Mouse (Mus musculus): ENCODE data around the gene Cul7.

Gene Cul7

DNA sequence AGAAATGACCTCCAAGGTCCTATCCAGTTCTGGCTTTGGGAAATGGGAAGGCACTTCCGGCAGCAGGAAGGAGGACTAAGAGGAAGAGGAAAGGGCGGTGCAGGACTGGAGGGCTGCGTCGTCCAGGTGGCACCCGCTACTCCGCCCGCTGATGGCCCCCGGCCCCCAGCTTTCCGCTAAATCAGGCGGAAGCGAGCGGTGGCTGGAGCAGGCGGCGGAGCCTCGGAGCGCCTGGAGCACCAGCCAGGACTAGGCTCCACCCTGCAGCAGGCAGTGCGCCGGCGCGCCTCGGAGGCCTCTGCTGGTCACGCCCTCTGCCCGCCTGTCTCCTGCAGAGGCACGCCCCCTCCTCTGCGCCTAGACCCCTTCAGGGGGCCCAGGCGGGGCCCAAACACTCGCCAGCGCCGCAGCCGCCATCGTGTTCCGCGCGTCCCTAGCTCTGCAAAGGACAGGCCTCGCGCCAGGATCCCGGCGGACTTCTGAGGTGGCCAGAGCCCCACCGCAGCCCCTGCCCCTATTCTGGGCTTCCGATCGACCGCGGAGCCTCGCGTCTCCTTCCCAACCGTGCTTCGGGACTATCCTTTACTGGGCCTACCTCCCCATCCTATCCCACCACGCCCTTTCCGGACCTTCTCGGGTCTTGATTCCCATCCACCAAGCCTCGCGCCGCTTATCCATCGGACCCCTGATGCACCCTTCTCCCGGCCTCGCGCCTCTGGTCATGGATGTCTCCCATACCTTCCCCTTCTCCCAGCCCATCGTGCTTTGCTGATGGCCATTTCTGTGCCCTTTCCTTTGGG is at the start of gene Cul7:
Gene Cul7, plus strand, starts transcription at position 106 of the 800 bp plus-strand sequence.
- in situ Hi-C loops (cut with MboI; ENCODE audit: low pct_unique_long_range_greater_than_20kb in 1 of 2, low sequenced_read_pairs in 2 of 2, unreplicated experiment in 1 of 2), result loop anchor here in 1 of 2 experiments (5.0 kb wide), 1 partner anchor 62 kb away; the partner anchor contains the start of gene Pex6

DNA sequence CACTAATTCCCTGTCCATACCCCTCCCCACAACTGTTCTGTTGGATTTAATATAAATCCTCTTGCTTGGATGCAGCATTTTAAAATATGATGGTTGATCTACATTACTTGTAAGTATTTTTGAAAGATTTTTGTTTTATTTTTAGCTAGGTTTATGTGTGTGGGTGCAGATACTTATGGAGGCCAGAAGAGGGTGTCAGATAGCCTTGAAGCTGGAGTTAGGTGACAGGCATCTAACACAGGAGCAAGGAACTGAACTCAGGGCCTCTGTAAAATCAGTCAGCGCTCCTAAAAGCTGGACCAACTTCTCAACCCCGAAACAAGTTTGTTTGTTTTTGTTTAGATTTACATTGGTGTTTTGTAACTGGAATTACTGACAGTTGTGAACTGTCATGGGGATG is 49.6 kb upstream of the Cul7 start:
- in situ Hi-C loops (cut with MboI; ENCODE audit: low pct_unique_long_range_greater_than_20kb in 1 of 2, low sequenced_read_pairs in 2 of 2, unreplicated experiment in 1 of 2), result no loop called here

DNA sequence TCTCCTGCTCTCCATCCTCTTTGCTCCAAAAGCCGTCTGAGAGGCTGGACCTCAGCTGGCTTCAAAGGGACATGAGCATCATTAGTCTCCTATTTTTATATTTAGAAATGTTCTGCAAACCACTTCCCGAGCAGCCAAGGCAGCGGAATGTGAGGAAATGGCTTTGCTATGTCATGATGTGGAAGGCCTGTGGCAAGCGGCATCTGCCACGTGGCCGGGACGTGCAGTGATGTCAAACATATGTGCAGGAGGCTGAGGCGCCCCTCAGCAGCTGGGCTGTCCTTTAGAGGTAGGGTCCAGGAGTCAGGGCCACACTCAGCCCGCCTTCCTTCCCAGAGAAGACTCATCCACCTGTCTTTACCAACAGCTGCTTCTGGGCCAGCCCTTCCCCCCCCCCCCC is 47.9 kb upstream of the Cul7 start:
- in situ Hi-C loops (cut with MboI; ENCODE audit: low pct_unique_long_range_greater_than_20kb in 1 of 2, low sequenced_read_pairs in 2 of 2, unreplicated experiment in 1 of 2), result no loop called here

DNA sequence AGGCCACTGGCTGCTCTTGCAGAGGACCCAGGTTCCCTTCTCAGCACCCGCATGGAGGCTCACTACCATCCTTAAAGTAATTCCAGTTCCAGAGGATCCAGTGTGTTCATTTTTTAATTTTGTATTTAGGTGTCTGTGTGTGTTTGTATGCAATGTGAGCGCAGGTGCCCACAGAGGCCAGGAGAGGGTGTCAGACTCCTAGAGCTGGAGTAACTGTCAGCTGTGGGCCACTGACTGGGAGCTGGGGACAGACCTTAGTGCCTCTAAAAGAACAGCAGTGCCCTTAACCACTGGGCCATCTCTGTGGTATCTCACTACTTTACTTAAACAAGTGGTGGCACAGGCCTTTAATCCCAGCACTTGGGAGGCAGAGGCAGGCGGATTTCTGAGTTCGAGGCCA is 46.9 kb upstream of the Cul7 start:
- in situ Hi-C loops (cut with MboI; ENCODE audit: low pct_unique_long_range_greater_than_20kb in 1 of 2, low sequenced_read_pairs in 2 of 2, unreplicated experiment in 1 of 2), result no loop called here

DNA sequence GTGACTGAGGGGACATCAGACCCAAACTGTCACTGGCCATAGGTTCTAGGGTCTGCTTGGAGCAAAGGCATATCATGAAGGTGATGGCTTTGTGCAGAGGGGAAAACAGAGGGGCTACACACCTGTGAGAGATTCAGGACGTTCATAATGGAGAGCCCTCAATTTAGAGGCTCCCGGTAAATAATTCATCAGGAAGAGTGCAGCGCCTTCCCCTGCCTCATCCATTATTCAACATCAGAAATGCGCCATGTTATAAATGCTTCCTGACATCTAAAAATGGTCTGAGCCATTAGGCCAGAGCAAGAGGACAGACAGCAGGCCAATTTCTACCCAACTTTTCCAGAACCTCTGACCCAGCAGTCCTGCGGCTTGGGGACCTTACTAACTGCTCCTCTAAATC is 45.0 kb upstream of the Cul7 start:
- in situ Hi-C loops (cut with MboI; ENCODE audit: low pct_unique_long_range_greater_than_20kb in 1 of 2, low sequenced_read_pairs in 2 of 2, unreplicated experiment in 1 of 2), result no loop called here

DNA sequence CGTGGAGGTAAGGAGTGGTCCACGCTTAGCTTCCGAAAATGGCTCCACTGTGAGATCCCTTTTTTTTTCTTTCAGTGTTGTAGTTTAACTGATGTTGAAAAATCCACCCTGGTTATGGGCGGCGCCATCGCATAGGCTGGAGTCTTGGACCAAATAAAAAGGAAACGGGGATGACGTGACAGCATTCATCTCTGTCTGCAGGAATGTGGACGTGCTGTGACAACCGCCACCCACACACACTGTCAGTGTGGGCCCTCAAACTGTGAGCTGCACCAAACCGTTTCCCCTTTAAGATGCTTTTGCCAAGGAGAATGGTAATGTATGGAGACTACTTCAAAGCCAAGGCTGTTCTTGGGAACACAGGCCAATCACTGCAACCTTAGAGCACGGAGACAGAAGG is 44.1 kb upstream of the Cul7 start:
- in situ Hi-C loops (cut with MboI; ENCODE audit: low pct_unique_long_range_greater_than_20kb in 1 of 2, low sequenced_read_pairs in 2 of 2, unreplicated experiment in 1 of 2), result no loop called here

DNA sequence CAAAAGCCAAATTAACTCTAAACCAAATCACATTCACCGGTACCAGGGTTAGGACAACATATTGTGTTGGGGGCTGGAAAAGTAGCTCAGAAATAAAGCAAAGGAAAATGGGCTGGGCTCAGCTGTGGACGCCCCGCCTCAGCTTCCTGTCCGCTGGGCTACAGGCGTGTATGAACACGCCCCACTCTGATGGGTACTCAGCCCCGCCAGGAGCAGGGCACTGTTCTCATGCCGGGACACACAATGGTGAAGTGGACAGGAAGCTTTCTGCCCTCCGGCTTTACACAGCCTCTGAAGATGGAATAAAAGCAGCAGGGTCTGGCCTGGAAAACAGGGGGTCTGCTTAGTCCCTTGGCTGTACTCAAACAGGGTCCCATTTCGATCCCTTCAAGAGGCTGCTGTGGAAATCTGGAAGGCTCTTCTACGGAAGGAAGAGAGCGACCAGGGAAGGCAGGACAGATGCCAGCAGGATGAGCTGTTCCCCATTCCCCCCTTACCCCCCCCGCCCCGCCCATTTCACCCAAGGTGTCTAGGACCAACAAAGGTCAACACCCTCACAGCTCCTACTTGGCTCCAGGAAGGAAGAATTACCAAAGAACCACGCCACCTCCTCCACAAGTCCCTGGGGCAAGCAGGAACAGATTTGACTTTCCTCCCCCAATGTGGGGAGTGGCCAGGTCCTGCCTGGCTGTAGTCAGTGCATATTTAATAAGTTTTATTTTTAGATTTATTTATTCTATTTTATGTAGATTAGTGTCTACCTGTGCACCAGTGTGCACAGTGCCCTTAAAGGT is 40.2 kb upstream of the Cul7 start:
- in situ Hi-C loops (cut with MboI; ENCODE audit: low pct_unique_long_range_greater_than_20kb in 1 of 2, low sequenced_read_pairs in 2 of 2, unreplicated experiment in 1 of 2), result no loop called here

DNA sequence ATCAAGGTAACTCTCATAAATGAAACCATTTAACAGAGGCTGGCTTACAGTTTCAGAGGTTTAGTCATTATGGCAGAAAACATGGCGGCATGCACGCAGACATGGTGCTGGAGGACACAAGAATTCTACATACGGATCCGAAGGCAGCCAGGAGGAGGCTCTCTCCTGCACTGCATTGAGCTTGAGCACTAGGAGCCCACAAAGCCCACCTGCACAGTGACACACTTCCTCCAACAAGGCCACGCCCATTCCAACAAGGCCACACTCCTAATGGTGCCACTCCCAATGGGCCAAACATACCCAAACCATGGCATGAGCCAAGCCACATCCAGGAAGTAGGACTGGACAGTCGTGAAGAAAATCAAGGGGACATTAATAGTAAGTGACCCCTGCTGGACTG is 38.8 kb upstream of the Cul7 start:
- in situ Hi-C loops (cut with MboI; ENCODE audit: low pct_unique_long_range_greater_than_20kb in 1 of 2, low sequenced_read_pairs in 2 of 2, unreplicated experiment in 1 of 2), result no loop called here

DNA sequence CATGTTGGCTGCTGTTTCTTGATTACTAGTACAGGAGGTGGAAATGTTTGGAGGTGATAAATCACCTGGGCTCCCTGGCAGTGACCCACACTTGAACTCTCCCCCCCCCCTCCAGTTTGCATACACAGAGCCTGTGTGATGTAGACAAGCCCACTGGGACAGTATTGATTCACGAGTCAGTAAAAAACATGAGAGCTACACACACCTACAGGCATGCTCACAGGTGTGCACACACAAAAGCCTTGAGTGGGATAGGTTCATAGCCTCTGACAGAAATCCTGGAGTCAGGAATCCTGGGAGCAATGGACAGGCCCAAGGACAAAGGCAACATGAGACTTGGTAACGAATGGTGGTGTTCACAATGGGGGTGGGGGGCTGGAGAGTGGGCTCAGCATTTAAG is 37.9 kb upstream of the Cul7 start:
- in situ Hi-C loops (cut with MboI; ENCODE audit: low pct_unique_long_range_greater_than_20kb in 1 of 2, low sequenced_read_pairs in 2 of 2, unreplicated experiment in 1 of 2), result no loop called here

DNA sequence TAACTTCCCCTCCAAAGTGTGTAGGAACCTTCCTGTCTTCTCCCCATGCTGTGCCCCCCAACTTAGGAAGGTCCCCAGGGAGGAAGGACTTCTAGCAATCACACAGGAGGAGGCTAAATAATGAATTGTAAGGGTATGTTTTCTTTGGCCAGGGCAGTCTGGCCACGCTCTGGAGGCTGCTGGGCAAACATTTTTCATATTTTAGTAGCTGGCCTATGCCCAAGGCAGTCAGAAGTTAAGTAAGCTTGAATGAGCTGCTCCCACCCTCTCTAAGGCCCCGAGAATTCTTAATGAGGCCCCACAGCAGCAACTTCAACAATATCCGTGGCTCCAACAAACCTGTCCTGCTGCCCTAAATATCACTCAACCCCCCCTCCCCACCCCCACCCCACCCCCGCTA is 37.3 kb upstream of the Cul7 start:
- in situ Hi-C loops (cut with MboI; ENCODE audit: low pct_unique_long_range_greater_than_20kb in 1 of 2, low sequenced_read_pairs in 2 of 2, unreplicated experiment in 1 of 2), result no loop called here

DNA sequence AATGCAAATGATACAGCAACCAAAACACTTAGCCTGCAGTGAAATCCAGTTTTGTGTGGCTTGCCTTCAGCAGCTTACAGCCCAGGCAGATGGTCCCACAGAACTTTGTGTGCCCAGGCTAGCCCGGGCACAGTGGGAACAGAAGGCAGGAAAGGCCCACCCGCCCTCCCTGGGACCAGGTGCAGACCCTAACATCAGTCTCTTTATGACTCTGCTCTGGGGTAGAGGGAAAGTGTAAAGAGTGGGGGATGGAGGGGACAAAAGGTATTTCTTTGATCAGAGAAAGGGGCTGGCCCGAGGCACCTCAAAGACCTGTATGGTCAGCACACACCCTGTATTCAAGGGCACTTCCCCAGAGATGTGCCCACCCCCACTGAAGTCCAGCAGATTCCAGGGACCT is 36.9 kb upstream of the Cul7 start:
- in situ Hi-C loops (cut with MboI; ENCODE audit: low pct_unique_long_range_greater_than_20kb in 1 of 2, low sequenced_read_pairs in 2 of 2, unreplicated experiment in 1 of 2), result no loop called here

DNA sequence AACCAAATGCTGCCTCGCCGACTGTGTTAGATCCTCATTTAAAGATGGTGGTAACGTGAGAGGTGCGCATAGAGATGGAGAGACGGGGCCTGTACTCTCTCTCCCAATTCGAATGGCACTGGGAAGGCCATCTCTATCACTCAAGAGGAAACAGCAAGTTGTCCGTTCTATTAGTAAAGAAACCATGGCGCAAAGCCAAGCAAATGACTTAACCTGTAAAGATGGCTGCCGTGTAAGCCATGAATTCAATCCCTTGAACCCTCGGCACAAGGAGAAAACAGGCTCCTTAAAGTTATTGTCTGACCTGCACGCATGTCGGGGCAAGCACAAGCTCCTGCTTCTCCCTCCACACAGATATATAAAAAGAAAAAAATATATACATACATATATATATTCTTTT is 32.3 kb upstream of the Cul7 start:
- in situ Hi-C loops (cut with MboI; ENCODE audit: low pct_unique_long_range_greater_than_20kb in 1 of 2, low sequenced_read_pairs in 2 of 2, unreplicated experiment in 1 of 2), result no loop called here

DNA sequence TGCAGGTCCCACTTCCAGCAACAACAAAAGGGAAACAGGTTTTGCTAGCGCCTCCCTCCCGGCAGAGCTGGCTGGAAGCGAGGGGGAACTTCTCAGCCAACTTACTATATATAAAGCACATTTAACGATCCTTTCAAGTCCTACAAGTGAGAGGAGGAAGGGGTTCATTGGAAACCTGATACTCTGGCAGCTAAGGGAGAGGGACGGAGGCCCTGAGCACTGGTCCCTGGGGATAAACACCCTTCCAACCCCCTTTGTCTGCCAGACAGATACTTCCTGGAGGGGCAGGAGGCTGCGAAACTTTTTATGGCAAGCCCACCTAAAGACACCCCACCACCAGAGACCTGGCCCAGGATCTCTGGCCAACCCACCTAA is 31.8 kb upstream of the Cul7 start:
- in situ Hi-C loops (cut with MboI; ENCODE audit: low pct_unique_long_range_greater_than_20kb in 1 of 2, low sequenced_read_pairs in 2 of 2, unreplicated experiment in 1 of 2), result no loop called here

DNA sequence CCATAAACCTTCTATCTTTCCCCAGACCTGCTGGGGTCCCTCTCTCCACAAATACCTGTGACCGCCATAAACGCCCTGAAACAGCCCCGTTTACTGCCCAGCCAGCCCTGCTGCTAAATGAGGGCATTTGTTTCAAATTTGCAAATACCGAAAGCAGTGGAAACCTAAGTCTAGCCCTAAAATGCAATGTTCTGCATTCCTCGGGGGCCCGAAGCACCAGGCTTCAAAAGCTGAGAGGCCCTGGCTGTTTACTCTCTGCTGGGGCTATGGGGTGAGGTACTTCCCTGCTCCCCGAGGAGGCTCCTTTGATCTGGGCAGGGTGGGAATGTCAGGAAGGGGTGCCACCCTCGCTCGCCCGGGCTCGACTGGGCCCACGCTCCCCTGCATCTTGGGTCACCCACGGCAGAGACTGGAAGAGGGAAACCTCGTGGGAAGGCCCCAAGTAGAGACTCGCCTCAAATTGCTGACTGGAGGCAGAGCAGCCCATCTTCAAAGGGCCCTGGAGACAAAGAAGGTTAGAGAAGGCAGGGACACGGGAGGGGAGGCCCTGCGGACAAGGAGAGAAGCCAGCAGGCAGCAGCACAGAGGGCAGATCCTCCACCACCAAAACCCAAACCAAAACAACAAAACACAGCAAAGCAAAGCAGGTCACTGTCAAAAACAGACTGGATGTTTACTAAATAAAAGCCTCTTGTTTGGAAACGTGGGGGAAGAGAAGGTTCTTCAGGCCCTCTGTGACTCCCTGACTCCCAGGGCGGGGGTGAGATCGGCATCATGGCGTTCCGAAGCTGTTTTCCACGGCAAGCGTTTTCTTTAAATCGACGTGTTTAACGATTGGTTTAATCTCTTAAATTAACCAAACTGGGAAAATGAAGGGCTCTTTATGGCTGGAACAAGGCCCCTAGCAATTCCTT is 31.1 kb upstream of the Cul7 start:
- in situ Hi-C loops (cut with MboI; ENCODE audit: low pct_unique_long_range_greater_than_20kb in 1 of 2, low sequenced_read_pairs in 2 of 2, unreplicated experiment in 1 of 2), result no loop called here

DNA sequence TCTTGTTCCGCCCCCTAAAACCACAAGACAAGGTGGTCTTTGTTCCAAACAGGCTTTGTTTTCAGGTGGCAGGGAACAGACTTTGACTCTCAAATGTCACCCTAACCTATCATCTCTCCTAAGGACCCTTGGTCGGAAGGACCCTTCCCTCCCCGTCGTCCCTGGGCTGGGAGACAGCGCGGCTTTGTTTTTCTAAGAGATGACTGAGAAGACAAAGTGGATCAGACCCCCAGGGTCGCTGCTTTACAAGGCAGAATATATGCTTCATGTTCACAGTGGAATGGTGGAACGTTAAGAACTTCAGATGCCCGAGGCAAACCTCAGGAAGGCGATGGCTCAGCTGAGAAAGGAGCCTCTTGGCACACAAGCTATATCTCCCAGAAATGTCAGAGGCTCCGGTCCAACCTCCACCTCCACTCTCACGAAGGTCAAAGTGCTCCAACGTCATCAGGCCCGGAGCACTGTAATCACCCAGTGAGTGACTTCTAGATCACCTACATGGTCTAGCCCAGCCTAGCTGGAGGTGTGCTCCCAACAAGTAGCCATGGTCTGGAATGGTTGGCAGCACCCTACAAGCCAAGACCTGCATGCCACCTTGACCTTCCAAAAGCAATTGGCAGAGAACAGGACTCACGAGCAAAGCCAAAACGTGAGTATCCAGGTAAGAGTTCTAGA is 30.3 kb upstream of the Cul7 start:
- in situ Hi-C loops (cut with MboI; ENCODE audit: low pct_unique_long_range_greater_than_20kb in 1 of 2, low sequenced_read_pairs in 2 of 2, unreplicated experiment in 1 of 2), result no loop called here

DNA sequence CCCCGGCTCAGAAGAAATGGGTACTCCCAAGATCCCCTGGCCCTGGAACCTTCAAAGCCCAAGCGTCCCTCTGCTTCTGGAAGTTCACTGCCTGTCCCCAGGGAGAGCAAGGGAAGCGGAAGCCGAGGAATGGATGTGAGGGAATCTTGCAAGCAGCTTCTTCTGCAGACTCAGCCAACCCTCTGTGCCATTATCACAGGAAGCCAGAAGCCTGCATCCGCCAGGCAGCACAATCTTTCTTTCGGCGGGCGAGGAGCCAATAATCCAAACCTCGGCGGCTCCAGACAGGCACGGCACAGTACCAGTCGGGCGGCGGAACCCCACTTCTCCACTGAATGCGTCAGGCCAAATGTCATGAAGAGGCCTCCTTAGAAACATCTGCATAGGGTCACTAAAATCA is 28.8 kb upstream of the Cul7 start:
- in situ Hi-C loops (cut with MboI; ENCODE audit: low pct_unique_long_range_greater_than_20kb in 1 of 2, low sequenced_read_pairs in 2 of 2, unreplicated experiment in 1 of 2), result no loop called here

DNA sequence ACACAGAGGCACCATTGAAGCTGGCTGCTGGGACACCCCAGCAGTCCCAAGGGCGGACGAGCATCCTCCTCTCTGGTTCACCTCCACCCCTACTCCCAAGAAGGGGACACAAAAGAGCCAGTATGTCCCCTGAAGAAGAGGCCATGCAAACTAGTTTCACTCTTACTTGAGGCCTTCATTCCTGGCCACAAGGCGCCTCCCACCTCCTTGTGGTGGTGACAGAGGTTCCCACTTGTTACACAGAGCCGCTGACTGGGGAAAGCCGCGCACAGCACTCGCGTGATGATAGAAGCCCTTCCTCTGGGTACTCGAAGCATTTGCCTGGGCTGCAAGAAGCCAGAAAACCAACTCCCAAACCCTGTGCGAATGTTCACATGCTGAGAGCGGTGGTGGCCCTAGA is 27.9 kb upstream of the Cul7 start:
- in situ Hi-C loops (cut with MboI; ENCODE audit: low pct_unique_long_range_greater_than_20kb in 1 of 2, low sequenced_read_pairs in 2 of 2, unreplicated experiment in 1 of 2), result no loop called here

DNA sequence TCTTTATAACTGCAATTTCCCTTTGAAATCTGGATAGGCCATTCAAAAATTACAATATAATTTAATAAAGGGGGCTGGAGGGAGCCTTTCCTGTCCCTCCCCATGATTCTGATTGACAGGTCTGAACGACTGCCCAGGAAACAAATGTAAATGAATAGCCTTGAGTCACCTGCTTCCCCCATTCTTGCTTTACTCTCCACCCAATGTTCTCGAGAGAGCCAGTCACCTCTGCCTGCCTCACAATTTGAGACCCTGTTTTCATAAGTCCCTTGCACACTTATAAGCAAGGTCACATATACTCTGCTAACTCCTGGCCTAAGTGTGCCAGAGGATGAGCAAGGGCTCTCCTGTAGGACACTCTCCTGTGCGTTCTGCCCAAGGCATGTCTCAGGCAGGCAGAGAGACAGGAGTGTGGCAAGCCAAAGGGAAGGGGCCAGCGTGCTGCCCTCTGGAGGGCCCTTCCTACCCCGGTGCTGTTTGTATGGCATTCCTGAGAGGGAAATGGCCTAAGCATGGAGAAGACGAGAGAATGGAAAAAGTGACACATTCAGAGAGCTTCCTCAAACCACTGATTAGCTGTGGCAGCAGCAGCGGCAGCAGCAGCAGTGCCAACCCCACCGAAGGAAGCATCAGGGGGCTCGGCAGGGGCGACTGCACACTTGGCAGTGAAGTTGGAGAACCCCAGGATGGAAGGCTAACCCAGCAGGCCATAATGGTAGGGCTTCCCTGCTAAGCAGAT is 26.1 kb upstream of the Cul7 start:
- in situ Hi-C loops (cut with MboI; ENCODE audit: low pct_unique_long_range_greater_than_20kb in 1 of 2, low sequenced_read_pairs in 2 of 2, unreplicated experiment in 1 of 2), result no loop called here
